Mouse (Mus musculus) CH12.LX (cell line): ENCODE results near the gene Cntnap1. TPM values are rescaled to one million over a fixed set of nuclear protein-coding genes. Genes with fewer than 3 reads are reported as not detected.

Source experiments
- DNase-seq: peaks from one replicate; pipeline ENCODE4 v3.0.0-alpha.2; 2013; ENCODE audit errors: extremely low read depth
- H3K27ac ChIP-seq: 2 replicates; pipeline ENCODE4 v1.5.1; 2012; ENCODE audit warnings: low read depth, mild to moderate bottlenecking, control low read depth, moderate library complexity; ENCODE audit not compliant: insufficient read depth
- H3K27me3 ChIP-seq: replicated peaks from 2 replicates; pipeline ENCODE3; 2012; ENCODE audit warnings: inconsistent platforms
- H3K36me3 ChIP-seq, 2 experiments: replicated peaks in 1 of 2; 2 replicates each; pipeline versions ENCODE3 to v1.6.1; 2012; ENCODE audit warnings: inconsistent platforms in 1 of 2, low read length in 1 of 2, mild to moderate bottlenecking in 1 of 2, mixed read lengths in 1 of 2, moderate library complexity in 1 of 2; ENCODE audit not compliant: control insufficient read depth in 1 of 2, insufficient read depth in 1 of 2
- H3K4me1 ChIP-seq, 2 experiments: 2 replicates each; pipeline ENCODE4 v1.6.1; 2012; ENCODE audit warnings: inconsistent platforms in 1 of 2, moderate library complexity in 1 of 2; ENCODE audit not compliant: insufficient read depth in 2 of 2, control insufficient read depth in 1 of 2
- H3K4me2 ChIP-seq: 2 replicates; pipeline ENCODE4 v1.6.1; 2012; ENCODE audit warnings: low read depth, mild to moderate bottlenecking, control low read depth; ENCODE audit not compliant: poor library complexity, insufficient read depth, severe bottlenecking
- H3K4me3 ChIP-seq, 3 experiments: fragments of 150-350 bp in 1 of 3; sonication (generic) in 1 of 3; replicated peaks in 1 of 3; 2 replicates each; pipeline versions ENCODE3 to v1.5.1; 2011 to 2012; ENCODE audit warnings: low read depth in 2 of 3, low read length in 2 of 3, mild to moderate bottlenecking in 2 of 3, moderate library complexity in 2 of 3, control low read depth in 1 of 3, improper control_type of control experiment in 1 of 3, inconsistent platforms in 1 of 3, mixed read lengths in 1 of 3; ENCODE audit not compliant: poor library complexity in 1 of 3
- H3K79me2 ChIP-seq: replicated peaks from 2 replicates; pipeline ENCODE4 v1.6.1; 2012; ENCODE audit warnings: mild to moderate bottlenecking, moderate library complexity; ENCODE audit not compliant: control insufficient read depth, poor library complexity, insufficient read depth, severe bottlenecking; ENCODE audit errors: extremely low read depth
- H3K9ac ChIP-seq: 2 replicates; pipeline ENCODE4 v1.6.1; 2012; ENCODE audit warnings: low read depth, mild to moderate bottlenecking, control low read depth, moderate library complexity; ENCODE audit not compliant: insufficient read depth
- H3K9me3 ChIP-seq: replicated peaks from 2 replicates; pipeline ENCODE3; 2012; ENCODE audit warnings: low read length, inconsistent platforms, mixed read lengths
- CHD1 ChIP-seq: IDR thresholded peaks from 2 replicates; pipeline ENCODE4 v1.6.1; 2012; ENCODE audit warnings: low read depth, low read length, improper control_type of control experiment, inconsistent platforms
- CTCF ChIP-seq, 2 experiments: IDR thresholded peaks in 1 of 2; conservative IDR thresholded peaks in 1 of 2; 2 replicates each; pipeline ENCODE4 v1.5.1; 2011 to 2012; ENCODE audit warnings: low read depth in 2 of 2, low read length in 2 of 2, improper control_type of control experiment in 1 of 2, inconsistent platforms in 1 of 2, mild to moderate bottlenecking in 1 of 2, moderate library complexity in 1 of 2
- ELF1 ChIP-seq: IDR thresholded peaks from 2 replicates; pipeline ENCODE4 v1.6.1; 2014; ENCODE audit warnings: low read depth, mild to moderate bottlenecking, inconsistent platforms, low read length, improper control_type of control experiment
- ETS1 ChIP-seq: conservative IDR thresholded peaks from 2 replicates; pipeline ENCODE4 v1.6.1; 2012; ENCODE audit warnings: low read depth, mild to moderate bottlenecking, inconsistent platforms, low read length, improper control_type of control experiment, moderate library complexity
- GABPA ChIP-seq: IDR thresholded peaks from 2 replicates; pipeline ENCODE4 v1.6.1; 2012; ENCODE audit warnings: low read depth, low read length, improper control_type of control experiment, inconsistent platforms; ENCODE audit not compliant: insufficient replicate concordance
- HCFC1 ChIP-seq: IDR thresholded peaks from 2 replicates; pipeline ENCODE4 v1.6.1; 2012; ENCODE audit warnings: low read depth, mild to moderate bottlenecking, inconsistent platforms, low read length, improper control_type of control experiment
- JUN ChIP-seq: IDR thresholded peaks from 2 replicates; pipeline ENCODE4 v1.6.1; 2011; ENCODE audit warnings: low read depth, mild to moderate bottlenecking, low read length, improper control_type of control experiment, moderate library complexity; ENCODE audit not compliant: insufficient read depth
- JUND ChIP-seq: conservative IDR thresholded peaks from 2 replicates; pipeline ENCODE4 v1.6.1; 2011; ENCODE audit warnings: low read depth, low read length, improper control_type of control experiment
- MAFK ChIP-seq: IDR thresholded peaks from 2 replicates; pipeline ENCODE4 v1.6.1; 2011; ENCODE audit warnings: low read length, improper control_type of control experiment; ENCODE audit not compliant: insufficient replicate concordance
- MAZ ChIP-seq: IDR thresholded peaks from 2 replicates; pipeline ENCODE4 v1.6.1; 2012; ENCODE audit warnings: low read depth, mild to moderate bottlenecking, inconsistent platforms, low read length, improper control_type of control experiment, moderate library complexity
- MEF2A ChIP-seq: IDR thresholded peaks from 2 replicates; pipeline ENCODE4 v1.6.1; 2014; ENCODE audit warnings: low read depth, mild to moderate bottlenecking, inconsistent platforms, low read length, improper control_type of control experiment, borderline replicate concordance
- MXI1 ChIP-seq: IDR thresholded peaks from 2 replicates; pipeline ENCODE4 v1.6.1; 2011; ENCODE audit warnings: mild to moderate bottlenecking, low read depth, low read length, improper control_type of control experiment
- NELFE ChIP-seq: IDR thresholded peaks from 2 replicates; pipeline ENCODE4 v1.6.1; 2011; ENCODE audit warnings: low read depth, low read length, improper control_type of control experiment
- POLR2A ChIP-seq: IDR thresholded peaks from 2 replicates; pipeline ENCODE4 v1.6.1; 2011; ENCODE audit warnings: low read depth, mild to moderate bottlenecking, improper control_type of control experiment, low read length
- POLR2AphosphoS2 ChIP-seq: IDR thresholded peaks from 2 replicates; pipeline ENCODE4 v1.6.1; 2011; ENCODE audit warnings: low read depth, low read length, improper control_type of control experiment
- SIN3A ChIP-seq: IDR thresholded peaks from 2 replicates; pipeline ENCODE4 v1.6.1; 2012; ENCODE audit warnings: low read length, improper control_type of control experiment, inconsistent platforms
- SMC3 ChIP-seq: IDR thresholded peaks from 2 replicates; pipeline ENCODE4 v1.6.1; 2011; ENCODE audit warnings: low read depth, low read length, improper control_type of control experiment
- TBP ChIP-seq: conservative IDR thresholded peaks from 2 replicates; pipeline ENCODE4 v1.6.1; 2011; ENCODE audit warnings: low read depth, low read length, improper control_type of control experiment
- TCF12 ChIP-seq: IDR thresholded peaks from 2 replicates; pipeline ENCODE4 v1.6.1; 2014; ENCODE audit warnings: low read depth, mild to moderate bottlenecking, inconsistent platforms, low read length, improper control_type of control experiment
- UBTF ChIP-seq: IDR thresholded peaks from 2 replicates; pipeline ENCODE4 v1.6.1; 2012; ENCODE audit warnings: low read depth, mild to moderate bottlenecking, inconsistent platforms, low read length, improper control_type of control experiment, moderate library complexity
- USF1 ChIP-seq: IDR thresholded peaks from 2 replicates; pipeline ENCODE4 v1.6.1; 2014; ENCODE audit warnings: low read depth, mild to moderate bottlenecking, inconsistent platforms, low read length, improper control_type of control experiment
- ZC3H11A ChIP-seq: IDR thresholded peaks from 2 replicates; pipeline ENCODE4 v1.6.1; 2012; ENCODE audit warnings: low read depth, mild to moderate bottlenecking, inconsistent platforms, low read length, improper control_type of control experiment
- ZKSCAN1 ChIP-seq: IDR thresholded peaks from 2 replicates; pipeline ENCODE4 v1.6.1; 2012; ENCODE audit warnings: low read depth, inconsistent platforms, low read length, improper control_type of control experiment, borderline replicate concordance
- ZMIZ1 ChIP-seq: IDR thresholded peaks from 2 replicates; pipeline ENCODE4 v1.6.1; 2012; ENCODE audit warnings: low read depth, mild to moderate bottlenecking, inconsistent platforms, low read length, improper control_type of control experiment
- ZNF384 ChIP-seq: IDR thresholded peaks from 2 replicates; pipeline ENCODE4 v1.6.1; 2012; ENCODE audit warnings: low read depth, low read length, improper control_type of control experiment, inconsistent platforms
- dilution Hi-C: fragments of 300-500 bp; cut with MboI; formaldehyde crosslinking; loops from 2 replicates; pipeline ENCODE4 v1.14.3; 2020; ENCODE audit warnings: low sequenced_read_pairs; ENCODE audit not compliant: extremely low pct_unique_long_range_greater_than_20kb, extremely low pct_ligation_motif_present
- in situ Hi-C: fragments of 300-500 bp; cut with MboI; formaldehyde crosslinking; loops from 3 replicates; pipeline ENCODE4 v1.14.3; 2019; ENCODE audit warnings: low sequenced_read_pairs, low pct_ligation_motif_present, low pct_unique_long_range_greater_than_20kb, mixed read lengths
- polyA plus RNA-seq: library from polyadenylated mRNA; unstranded; fragments of >175 nt; gene quantifications from 2 replicates; pipeline ENCODE4 v1.2.1, GENCODE M21; 2012; ENCODE audit warnings: low read depth; ENCODE audit not compliant: insufficient read length
- total RNA-seq, 2 experiments: library from RNA; depleted of rRNA; stranded (reverse); fragments of 300-350 nt in 1 of 2; fragments of >200 nt in 1 of 2; gene quantifications; 2 replicates each; pipeline ENCODE4 v1.2.3; 2012 to 2014

Gene Cntnap1
- total and polyA plus RNA-seq, 3 experiments: 4.4 to 19.5 (median 15.6) TPM

- no peak overlapping the region for H3K4me2 ChIP-seq
- in situ Hi-C loops (no loop called here), dilution Hi-C loops (no loop called here)
- no peak overlapping the region for H3K27ac ChIP-seq
- no peak overlapping the region for H3K9ac ChIP-seq
- H3K27me3 ChIP-seq: no peaks in the 10 kb centered on the region
- no peak for DNase-seq
- H3K4me3 ChIP-seq: no peak overlapping the region
- peaks cover 0 to under 1% of the 10 kb centered on the region in 2 experiments; a peak in 1 of 4 replicates for H3K4me1 ChIP-seq
- H3K9me3 ChIP-seq: no peaks in the 10 kb centered on the region
- H3K79me2 ChIP-seq: no peaks in the 10 kb centered on the region
- peaks cover 65 to 88% of the 10 kb centered on the region in 2 experiments for H3K36me3 ChIP-seq
- TF ChIP-seq MEF2A (no peak), SMC3 (no peak), TCF12 (no peak), CHD1 (no peak), GABPA (no peak), ELF1 (no peak), ZKSCAN1 (no peak), MXI1 (no peak), JUN (no peak), TBP (no peak), MAFK (no peak), HCFC1 (no peak), SIN3A (no peak)
Observed at GRCm38 (mm10) chr11:101162772-101163171, 7.6 kb upstream of the Cntnap1 start.

- no peak overlapping the region for H3K4me2 ChIP-seq
- dilution Hi-C loops: no loop called here
- peaks cover 68 to 85% of the 10 kb centered on the region in 2 experiments for H3K36me3 ChIP-seq
- no peaks in the 10 kb centered on the region for H3K27me3 ChIP-seq
- H3K4me1 ChIP-seq: peaks cover 0 to 2% of the 10 kb centered on the region in 2 experiments; a peak in 1 of 4 replicates
- no peaks in the 10 kb centered on the region for H3K79me2 ChIP-seq
- no peaks in the 10 kb centered on the region for H3K9me3 ChIP-seq
- no peak for TF ChIP-seq JUND
- no peak for TF ChIP-seq POLR2A
- TF ChIP-seq ZC3H11A: no peak
- no peak for TF ChIP-seq MXI1
- TF ChIP-seq USF1: no peak
- no peak for TF ChIP-seq ZKSCAN1
- TF ChIP-seq NELFE: no peak
- TF ChIP-seq SMC3: no peak
- no peak for TF ChIP-seq UBTF
- TF ChIP-seq TBP: no peak
- TF ChIP-seq ETS1: no peak
- no peak for TF ChIP-seq JUN
- TF ChIP-seq MAZ: no peak
- no peak for TF ChIP-seq ZNF384
- TF ChIP-seq POLR2AphosphoS2: no peak
- TF ChIP-seq SIN3A: no peak
- TF ChIP-seq MAFK: no peak
- no peak for TF ChIP-seq CTCF (conservative IDR thresholded peaks at IDR 0.05 in 1 of 2, IDR thresholded peaks at IDR 0.05 in 1 of 2; ENCODE audit: low read depth in 2 of 2, low read length in 2 of 2)
- no peak for TF ChIP-seq ZMIZ1
- in situ Hi-C loops: no loop called here
- no peak for DNase-seq
- H3K9ac ChIP-seq: no peak overlapping the region
- H3K4me3 ChIP-seq: no peak overlapping the region
- no peak overlapping the region for H3K27ac ChIP-seq
Observed at GRCm38 (mm10) chr11:101163476-101164350, 6.6 kb upstream of the Cntnap1 start.
